21 mouse cellular contexts compared by ENCODE assay signal in genomic region chr13:56358827-56359226, GRCm38 (mm10).
DNase-seq lines count a peak whose midpoint lies in the region; ATAC-seq lines count a peak whose summit lies in the region.
"Had no signal": no experiment of that assay in that cellular context is flagged by ENCODE, and none has a peak within 500 bp of the region (broad histone marks: within the 10 kb centered on the region; RNA-seq: fewer than 3 reads in every experiment).

No protein-coding gene starts in this region.

- no peak overlapping the region for H3K9ac ChIP-seq in embryonic facial prominence, embryonic 12.5 days
- H3K9ac ChIP-seq in kidney, embryonic 15.5 days: no peak overlapping the region
- H3K9ac ChIP-seq: heart, embryonic 15.5 days; hindbrain, embryonic 13.5 days; liver, embryonic 14.5 days had no signal

- no peaks in the 10 kb centered on the region for H3K27me3 ChIP-seq in embryonic facial prominence, embryonic 12.5 days
- H3K27me3 ChIP-seq in embryonic facial prominence, embryonic 10.5 days (replicated peaks; ENCODE audit: low read depth, poor library complexity, severe bottlenecking): 0 out of 2 replicates have a peak, but pooled peaks cover 4% of the 10 kb centered on the region
- H3K27me3 ChIP-seq in kidney, embryonic 15.5 days: 0 out of 2 replicates have a peak, but pooled peaks cover 3% of the 10 kb centered on the region
- H3K27me3 ChIP-seq: hindbrain, embryonic 13.5 days had no signal

- no peak overlapping the region for H3K4me2 ChIP-seq in embryonic facial prominence, embryonic 12.5 days (replicated peaks)
- no peak overlapping the region for H3K4me2 ChIP-seq in kidney, embryonic 15.5 days
- H3K4me2 ChIP-seq: heart, embryonic 15.5 days; hindbrain, embryonic 13.5 days had no signal

- 44% methylated on average over 7 of the region's 7 CpGs for WGBS in embryonic facial prominence, embryonic 12.5 days
- WGBS in embryonic facial prominence, embryonic 10.5 days: 54% methylated on average over 7 of the region's 7 CpGs
- 42% methylated on average over 7 of the region's 7 CpGs for WGBS in kidney, embryonic 15.5 days

- peaks cover 6% of the 10 kb centered on the region; the same call in 1 of the 2 replicates for H3K4me1 ChIP-seq in embryonic facial prominence, embryonic 12.5 days
- H3K4me1 ChIP-seq in embryonic facial prominence, embryonic 10.5 days: peaks cover 22% of the 10 kb centered on the region
- no peaks in the 10 kb centered on the region for H3K4me1 ChIP-seq in kidney, embryonic 15.5 days
- H3K4me1 ChIP-seq: forebrain, embryonic 10.5 days; heart, embryonic 15.5 days; hindbrain, embryonic 13.5 days had no signal

- no peaks in the 10 kb centered on the region for H3K36me3 ChIP-seq in embryonic facial prominence, embryonic 12.5 days
- no peaks in the 10 kb centered on the region for H3K36me3 ChIP-seq in embryonic facial prominence, embryonic 10.5 days (replicated peaks)
- H3K36me3 ChIP-seq in kidney, embryonic 15.5 days: no peaks in the 10 kb centered on the region
- H3K36me3 ChIP-seq: forebrain, embryonic 10.5 days; heart, embryonic 15.5 days; hindbrain, embryonic 13.5 days had no signal

- ATAC-seq in embryonic facial prominence, embryonic 12.5 days (ENCODE audit: insufficient number of reproducible peaks, insufficient read depth, low FRiP score, low TSS enrichment): no peak
- ATAC-seq in kidney, embryonic 15.5 days (replicated peaks; ENCODE audit: low FRiP score): no peak

- H3K9me3 ChIP-seq in embryonic facial prominence, embryonic 12.5 days: no peaks in the 10 kb centered on the region
- H3K9me3 ChIP-seq in embryonic facial prominence, embryonic 10.5 days: no peaks in the 10 kb centered on the region
- H3K9me3 ChIP-seq in kidney, embryonic 15.5 days (replicated peaks): no peaks in the 10 kb centered on the region
- H3K9me3 ChIP-seq: forebrain, embryonic 10.5 days; heart, embryonic 15.5 days; hindbrain, embryonic 13.5 days had no signal

- peak overlapping the region; percentile 65 for H3K27ac ChIP-seq in embryonic facial prominence, embryonic 12.5 days
- no peak overlapping the region for H3K27ac ChIP-seq in embryonic facial prominence, embryonic 10.5 days (replicated peaks)
- H3K27ac ChIP-seq in kidney, embryonic 15.5 days: no peak overlapping the region
- H3K27ac ChIP-seq: forebrain, embryonic 10.5 days; heart, embryonic 15.5 days; hindbrain, embryonic 13.5 days; liver, embryonic 14.5 days had no signal

- DNase-seq in embryonic facial prominence, embryonic 10.5 days (ENCODE audit: low spot score): no peak
- DNase-seq in kidney, postnatal 25 days: peak; percentile 20 to 39
- peak; percentile 46 for DNase-seq in lung, postnatal 10 days
- no peak for DNase-seq in lung, postnatal 36 days
- DNase-seq in gastrocnemius, postnatal 4 days (ENCODE audit: low spot score in 2 of 2): no peak
- DNase-seq in urinary bladder, postnatal 4 days (ENCODE audit: low spot score in 2 of 2): no peak
- DNase-seq: adrenal gland, postnatal 14 days; cerebellum, adult 2 months; cerebellum, postnatal 25 days; heart, postnatal 36 days; lung, postnatal 4 days; midbrain, embryonic 14.5 days; thymus, adult 18-20 months; thymus, postnatal 36 days had no signal

- H3K4me3 ChIP-seq in embryonic facial prominence, embryonic 12.5 days: no peak overlapping the region
- no peak overlapping the region for H3K4me3 ChIP-seq in embryonic facial prominence, embryonic 10.5 days
- H3K4me3 ChIP-seq in kidney, embryonic 15.5 days (replicated peaks): no peak overlapping the region
- H3K4me3 ChIP-seq: forebrain, embryonic 10.5 days; gastrocnemius, adult 2 months; heart, embryonic 15.5 days; hindbrain, embryonic 13.5 days had no signal

Comparison
In these comparisons a context has a peak if more than half of its experiments do, and no peak if none do; other contexts are left out.
1. DNase-seq: peak in kidney, postnatal 25 days (2 of 2) and lung, postnatal 10 days (single experiment); none in embryonic facial prominence, embryonic 10.5 days (single experiment), lung, postnatal 36 days (single experiment), gastrocnemius, postnatal 4 days (0 of 2) and urinary bladder, postnatal 4 days (0 of 2).